Mouse (Mus musculus) midbrain, postnatal 0 days (tissue): Measurements from ENCODE around the gene Gm49405. TPM values are rescaled to one million over a fixed set of nuclear protein-coding genes. Genes with fewer than 3 reads are reported as not detected.
"Not testable (repeated sequence)": the region's sequence is repeated elsewhere in the genome, so short reads cannot be mapped to it uniquely, and the experiment has no call there.

Experiments
- ATAC-seq: fragments of 200-750 bp; cut with Nextera tagmentation; 2 replicates; pipeline ENCODE4 v1.8.0; 2017; ENCODE audit warnings: moderate number of reproducible peaks, mild to moderate bottlenecking, moderate TSS enrichment, moderate library complexity; ENCODE audit not compliant: low FRiP score
- DNase-seq: peaks from one replicate; pipeline ENCODE4 v3.0.0-alpha.2; 2015; ENCODE audit warnings: low spot score
- H3K27ac ChIP-seq: fragments of 300-500 bp; sonication (generic); 2 replicates; pipeline ENCODE4 v1.5.1; 2014; ENCODE audit warnings: low read depth, mild to moderate bottlenecking, low read length, mixed read lengths
- H3K27me3 ChIP-seq: fragments of 300-500 bp; sonication (generic); 2 replicates; pipeline ENCODE4 v1.6.1; 2014; ENCODE audit warnings: low read length, control low read depth, mixed read lengths; ENCODE audit not compliant: insufficient read depth
- H3K36me3 ChIP-seq: fragments of 300-500 bp; sonication (generic); 2 replicates; pipeline ENCODE4 v1.6.1; 2014; ENCODE audit warnings: low read length, control low read depth, mixed read lengths; ENCODE audit not compliant: insufficient read depth
- H3K4me1 ChIP-seq: fragments of 300-500 bp; sonication (generic); 2 replicates; pipeline ENCODE4 v1.6.1; 2014; ENCODE audit warnings: mild to moderate bottlenecking, control low read depth, antibody characterized with exemption, low read length, mixed read lengths; ENCODE audit not compliant: insufficient read depth
- H3K4me2 ChIP-seq: fragments of 300-500 bp; sonication (generic); 2 replicates; pipeline ENCODE4 v1.6.1; 2014; ENCODE audit warnings: low read depth, mild to moderate bottlenecking, low read length, mixed read lengths; ENCODE audit not compliant: poor library complexity, severe bottlenecking
- H3K4me3 ChIP-seq: fragments of 300-500 bp; sonication (generic); 2 replicates; pipeline ENCODE4 v1.5.1; 2014; ENCODE audit warnings: low read depth, mild to moderate bottlenecking, low read length, moderate library complexity
- H3K9ac ChIP-seq: fragments of 300-500 bp; sonication (generic); replicated peaks from 2 replicates; pipeline ENCODE4 v1.6.1; 2014; ENCODE audit warnings: mild to moderate bottlenecking, low read length, moderate library complexity, mixed read lengths; ENCODE audit not compliant: poor library complexity, severe bottlenecking
- H3K9me3 ChIP-seq: fragments of 300-500 bp; sonication (generic); 2 replicates; pipeline ENCODE4 v1.6.1; 2016; ENCODE audit warnings: low read length, control low read depth
- CTCF ChIP-seq: IDR thresholded peaks from 2 replicates; pipeline ENCODE4 v1.5.1; 2016; ENCODE audit warnings: antibody characterized with exemption, mild to moderate bottlenecking
- WGBS: fragments of 180-500 bp; shearing (Covaris S2); extraction: QIAGEN DNeasy Blood & Tissue Kit; methylation state at CpG from one replicate; pipeline ENCODE4 v1.1.7; 2014; 5-methylcytosine and 5-hydroxymethylcytosine counted together
- polyA plus RNA-seq: library from polyadenylated mRNA; unstranded; fragments of >200 nt; fragmentation: Nextera tagmentation; extraction: Ambion mirVana; gene quantifications from 2 replicates; pipeline ENCODE4 v1.2.1, GENCODE M21; 2015
- total RNA-seq: library from RNA; depleted of rRNA; stranded (reverse); fragments of >200 nt; gene quantifications from 2 replicates; pipeline ENCODE4 v1.2.3, GENCODE M21; 2014; rRNA removed

The Gm49405 gene
- 3.5 and 4.0 TPM in 2 replicates for total RNA-seq
- 2.7 and 3.0 TPM in 2 replicates for polyA plus RNA-seq

GRCm38 (mm10) chr19:4000119-4000900 is at the start of gene Gm49405, which contains the start of gene Nudt8:
TSS of gene Gm49405 (plus strand) at chr19:4000626.
TSS of gene Nudt8 (plus strand) at chr19:4000580.
- Histone ChIP-seq H3K4me3 (peak within 1 kb of the TSS; percentile 56), H3K36me3 (no peaks in the 10 kb centered on the region), H3K27me3 (no peaks in the 10 kb centered on the region), H3K9me3 (no peaks in the 10 kb centered on the region), H3K9ac (peak within 1 kb of the TSS; percentile 90), H3K4me1 (peaks cover 7% of the 10 kb centered on the region; the same call in 1 of the 2 replicates), H3K4me2 (peak within 1 kb of the TSS; percentile 64), H3K27ac (peak within 1 kb of the TSS; percentile 93)
- ATAC-seq (peak; percentile 88), DNase-seq (peak; percentile 98)
- peak; percentile 88 for TF ChIP-seq CTCF
- under 1% methylated on average over 64 of the region's 64 CpGs for WGBS

DNA sequence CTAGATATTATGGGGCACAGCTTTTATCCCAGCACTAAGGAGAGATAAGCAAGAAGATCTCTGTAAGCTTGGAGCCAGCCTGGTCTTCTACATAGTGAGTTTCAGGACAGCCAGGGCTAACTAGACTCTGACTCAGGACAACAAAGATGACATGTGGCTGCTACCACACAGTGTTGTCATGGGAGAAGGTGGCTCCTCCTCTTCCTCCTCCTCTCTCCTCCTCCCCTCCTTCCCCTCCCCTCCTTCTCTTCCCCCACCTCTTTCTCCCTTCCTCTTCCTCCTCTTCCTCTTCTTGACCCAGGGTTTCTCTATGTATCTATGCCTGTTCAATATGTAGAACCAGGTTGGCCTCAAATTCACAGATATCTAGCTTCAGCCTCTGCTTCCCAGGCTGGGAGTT is 49.0 kb upstream of the Gm49405 start:
- Histone ChIP-seq H3K27ac (no peak overlapping the region), H3K36me3 (no peaks in the 10 kb centered on the region), H3K4me1 (no peaks in the 10 kb centered on the region), H3K4me3 (no peak overlapping the region), H3K9ac (no peak overlapping the region), H3K9me3 (no peaks in the 10 kb centered on the region), H3K27me3 (no peaks in the 10 kb centered on the region), H3K4me2 (no peak overlapping the region)
- no peak for TF ChIP-seq CTCF
- DNase-seq = no peak
- ATAC-seq = no peak

DNA sequence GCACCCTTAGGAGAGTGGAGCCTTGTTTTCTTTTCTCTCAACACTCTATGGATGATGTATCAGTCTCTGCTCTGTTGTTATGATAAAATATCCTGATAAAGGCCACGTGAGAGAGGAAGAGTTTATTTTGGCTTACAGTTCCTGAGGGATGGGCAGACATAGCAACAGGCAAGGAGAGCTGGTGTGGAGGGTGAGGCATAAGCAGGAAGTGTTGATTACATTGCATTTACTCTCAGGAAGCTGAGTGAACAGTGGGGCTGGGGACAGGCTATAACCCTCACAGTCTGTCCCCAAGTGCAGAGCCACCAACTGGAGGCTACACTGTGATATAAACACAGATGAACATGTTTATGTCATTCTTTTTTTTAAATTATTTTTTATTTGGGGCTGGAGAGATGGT is 48.3 kb upstream of the Gm49405 start:
- H3K4me2 ChIP-seq = no peak overlapping the region
- no peaks in the 10 kb centered on the region for H3K4me1 ChIP-seq
- no peak for TF ChIP-seq CTCF
- no peaks in the 10 kb centered on the region for H3K27me3 ChIP-seq
- no peak overlapping the region for H3K27ac ChIP-seq
- WGBS = 58% methylated on average over 1 of the region's 1 CpGs
- H3K36me3 ChIP-seq = no peaks in the 10 kb centered on the region
- DNase-seq (no peak), ATAC-seq (no peak)
- no peak overlapping the region for H3K4me3 ChIP-seq
- H3K9me3 ChIP-seq = no peaks in the 10 kb centered on the region
- no peak overlapping the region for H3K9ac ChIP-seq

DNA sequence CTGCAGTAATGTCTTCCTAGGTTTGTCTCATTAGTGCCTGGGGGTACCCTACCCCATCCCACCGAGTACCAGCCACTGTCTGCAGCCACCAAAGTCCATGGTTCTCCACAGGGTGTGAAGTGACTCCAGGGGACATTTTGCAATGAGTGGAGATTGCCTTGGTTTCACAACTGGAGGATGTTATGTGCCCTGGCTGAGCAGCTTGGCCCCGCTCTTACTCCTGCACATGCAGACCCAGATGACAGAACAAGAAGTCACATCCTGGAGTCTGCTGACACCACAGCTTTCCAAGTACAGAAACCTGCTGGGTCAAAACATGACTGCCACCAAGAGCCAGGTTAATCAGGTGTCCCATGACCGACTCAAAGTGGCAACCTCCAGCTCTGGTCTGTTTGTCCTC is 45.4 kb upstream of the Gm49405 start:
- ATAC-seq (no peak), DNase-seq (no peak)
- H3K4me2 ChIP-seq = no peak overlapping the region
- no peaks in the 10 kb centered on the region for H3K4me1 ChIP-seq
- TF ChIP-seq CTCF = no peak
- no peak overlapping the region for H3K27ac ChIP-seq
- WGBS = 79% methylated on average over 3 of the region's 3 CpGs
- no peak overlapping the region for H3K4me3 ChIP-seq
- H3K9ac ChIP-seq = no peak overlapping the region
- no peaks in the 10 kb centered on the region for H3K27me3 ChIP-seq
- H3K36me3 ChIP-seq = no peaks in the 10 kb centered on the region
- no peaks in the 10 kb centered on the region for H3K9me3 ChIP-seq

DNA sequence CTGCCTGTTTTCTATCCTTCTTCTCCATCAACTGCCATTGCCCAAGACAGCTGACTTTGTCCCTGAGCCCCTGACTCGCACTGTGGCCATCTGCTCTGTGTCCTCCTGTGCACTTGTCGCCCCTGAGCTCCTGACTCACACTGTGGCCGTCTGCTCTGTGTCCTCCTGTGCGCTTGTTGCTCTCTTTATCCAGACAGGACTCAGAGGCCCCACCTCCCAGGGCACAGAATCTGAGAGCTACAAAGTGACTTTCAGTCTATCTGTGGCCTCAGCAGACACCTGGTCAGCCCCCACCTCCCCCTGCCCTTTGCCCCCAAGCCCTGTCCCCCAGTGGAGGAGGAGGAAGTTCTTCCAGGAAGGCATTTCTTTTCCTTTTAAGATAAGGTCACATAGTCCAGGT is 44.6 kb upstream of the Gm49405 start:
- Histone ChIP-seq H3K9me3 (no peaks in the 10 kb centered on the region), H3K9ac (no peak overlapping the region), H3K4me1 (no peaks in the 10 kb centered on the region), H3K36me3 (no peaks in the 10 kb centered on the region), H3K27me3 (no peaks in the 10 kb centered on the region), H3K27ac (no peak overlapping the region), H3K4me2 (no peak overlapping the region), H3K4me3 (no peak overlapping the region)
- no peak for ATAC-seq
- DNase-seq = no peak
- TF ChIP-seq CTCF = no peak
- WGBS = 58% methylated on average over 4 of the region's 4 CpGs

DNA sequence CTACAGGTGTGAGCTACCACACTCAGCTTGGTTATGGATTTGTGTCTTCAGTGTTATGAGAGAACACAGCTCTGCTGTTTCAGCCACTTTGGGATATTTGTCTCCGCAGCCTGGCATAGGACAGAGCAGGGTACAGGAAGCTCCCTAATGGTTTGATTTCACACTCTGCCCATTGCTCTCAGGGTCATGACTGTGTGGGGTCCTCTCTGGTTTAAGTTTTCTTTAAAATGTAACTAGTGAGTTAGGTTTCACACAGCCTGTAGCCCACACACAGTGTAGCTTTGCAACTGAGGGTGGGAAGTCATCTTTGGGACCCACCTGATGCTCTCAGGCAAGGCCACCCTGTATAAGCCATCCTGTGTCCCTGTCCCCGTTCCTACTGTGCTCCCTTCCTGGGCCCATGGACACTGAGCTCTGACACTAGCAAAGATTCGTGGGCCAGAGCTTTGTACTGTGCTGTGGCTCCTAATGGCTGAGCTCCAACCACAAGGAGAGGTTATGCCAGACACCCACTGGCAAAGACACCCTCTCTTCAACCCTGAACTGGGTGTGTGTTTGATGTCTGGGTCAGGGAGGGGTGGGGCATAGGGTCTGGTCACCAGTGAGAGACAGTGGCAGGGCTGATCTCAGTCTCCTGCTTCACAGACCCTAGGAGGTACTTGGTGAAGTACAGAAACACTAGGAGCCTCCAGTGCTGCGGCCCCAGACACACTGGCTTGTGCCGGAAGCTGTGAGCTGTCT is 43.0 kb upstream of the Gm49405 start:
- DNase-seq, H3K36me3 ChIP-seq, H3K9ac ChIP-seq, H3K4me1 ChIP-seq, H3K4me3 ChIP-seq, H3K9me3 ChIP-seq, H3K27ac ChIP-seq, ATAC-seq, H3K27me3 ChIP-seq, H3K4me2 ChIP-seq: not testable (repeated sequence)
- WGBS = 83% methylated on average over 5 of the region's 5 CpGs
